Mouse (Mus musculus): Measurements from ENCODE around the gene Ms4a4b. TPM values are rescaled to one million over a fixed set of nuclear protein-coding genes. Genes with fewer than 3 reads are reported as not detected.
"Not testable (repeated sequence)": the region's sequence is repeated elsewhere in the genome, so short reads cannot be mapped to it uniquely, and the experiment has no call there.

Gene Ms4a4b
- total RNA-seq (2021) = 1 to 10 TPM in 1 of 2 experiments, under 1 TPM in 1; 0.95 to 1.0 TPM

- no peak for DNase-seq
Measured at GRCm38 (mm10) chr19:11443338-11443737, at the start of gene Ms4a4b. Gene Ms4a4b, plus strand, starts transcription at chr19:11443553.

DNA sequence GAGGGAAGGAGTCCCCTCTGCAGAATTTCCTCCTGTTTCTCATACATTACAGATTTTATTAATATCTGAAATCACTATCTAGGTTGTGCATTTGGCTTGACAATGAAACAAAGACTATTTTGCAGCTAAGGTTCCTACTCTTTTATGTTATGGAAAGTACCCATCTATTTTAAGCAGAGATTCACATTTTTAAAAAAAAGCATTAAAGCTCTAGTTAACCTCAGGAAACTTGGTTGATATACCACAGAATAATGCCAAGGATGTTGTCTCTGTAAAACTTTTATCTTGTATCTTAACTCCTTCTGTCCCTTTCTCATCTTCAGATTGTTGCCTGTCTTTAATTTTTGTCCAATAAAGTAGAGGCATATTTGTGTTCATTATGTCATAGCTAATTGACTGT is 47.6 kb upstream of the Ms4a4b start:
- no peak for DNase-seq

DNA sequence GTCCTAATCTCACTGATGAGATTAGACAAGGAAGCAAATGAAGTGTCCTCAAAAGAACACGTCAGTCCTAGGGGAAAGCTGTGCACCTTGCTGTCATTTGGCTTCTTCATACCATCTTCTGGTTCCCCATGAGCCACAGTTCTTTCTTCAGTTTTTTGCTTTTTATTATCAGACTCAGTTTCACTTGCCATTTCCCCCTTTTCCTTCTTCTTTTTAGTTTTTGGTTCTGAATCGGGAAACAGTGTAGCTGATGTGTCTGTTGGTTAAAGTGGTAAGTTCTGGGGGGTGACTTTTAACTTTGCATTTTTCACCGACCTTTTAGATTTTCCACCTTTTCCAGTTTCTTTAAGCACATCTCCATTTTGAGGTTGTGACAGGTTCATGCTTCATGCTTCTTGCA is 38.8 kb upstream of the Ms4a4b start, which contains the start of gene Ms4a4c:
Gene Ms4a4c, plus strand, starts transcription at position 244 of the 400 bp plus-strand sequence.
- DNase-seq = no peak

- DNase-seq = no peak
Measured at GRCm38 (mm10) chr19:11407428-11407827, 35.9 kb upstream of the Ms4a4b start.

GRCm38 (mm10) chr19:11408591-11408990 is 34.8 kb upstream of the Ms4a4b start:
- no peak for DNase-seq

GRCm38 (mm10) chr19:11411640-11412039 is 31.7 kb upstream of the Ms4a4b start:
- no peak for DNase-seq

GRCm38 (mm10) chr19:11414084-11414483 is 29.3 kb upstream of the Ms4a4b start:
- no peak for DNase-seq

GRCm38 (mm10) chr19:11415581-11415980 is 27.8 kb upstream of the Ms4a4b start:
- no peak for DNase-seq

GRCm38 (mm10) chr19:11418865-11419264 is 24.5 kb upstream of the Ms4a4b start:
- DNase-seq = not testable (repeated sequence)

GRCm38 (mm10) chr19:11431209-11431608 is 12.1 kb upstream of the Ms4a4b start:
- DNase-seq = not testable (repeated sequence)

- no peak for DNase-seq
Measured at GRCm38 (mm10) chr19:11435058-11435834, 8.1 kb upstream of the Ms4a4b start.

DNA sequence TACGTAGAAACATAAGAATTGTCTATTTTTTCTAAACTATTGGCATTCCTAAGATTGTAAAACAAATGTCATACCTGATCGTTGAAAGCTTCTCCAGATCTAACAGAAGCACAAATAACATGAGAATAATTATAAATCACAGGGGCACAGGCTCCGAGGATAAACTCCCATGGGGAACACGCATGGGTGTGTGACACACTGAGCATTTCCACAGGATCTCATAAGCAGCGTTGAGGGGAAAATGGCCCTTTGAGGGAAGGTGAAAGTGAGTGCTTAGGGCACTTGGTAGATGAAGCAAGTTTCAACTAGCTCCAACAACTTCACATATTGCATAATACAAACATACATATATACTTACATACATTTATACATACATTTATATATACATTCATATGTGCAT is 611 bp downstream of the Ms4a4b start:
- DNase-seq = no peak

DNA sequence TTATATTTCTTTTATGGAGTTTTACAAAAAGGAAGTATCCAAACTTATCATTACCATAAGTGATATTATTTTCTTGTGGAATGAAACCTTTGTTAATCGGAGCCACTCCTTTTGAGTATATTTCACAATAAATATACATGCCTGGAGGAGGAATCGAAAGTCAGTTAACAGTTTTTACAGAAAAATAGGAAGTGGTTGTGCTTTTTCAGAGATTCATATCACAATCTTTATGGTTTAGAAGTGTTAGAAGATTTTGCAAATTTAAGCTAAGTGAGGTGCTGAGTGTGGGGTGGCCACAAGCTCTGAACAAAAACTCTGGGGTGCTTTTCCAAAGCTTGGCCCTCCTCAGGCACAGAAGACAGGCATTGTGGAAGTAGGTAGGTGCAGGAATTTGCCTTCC is 3.9 kb downstream of the Ms4a4b start:
- no peak for DNase-seq

DNA sequence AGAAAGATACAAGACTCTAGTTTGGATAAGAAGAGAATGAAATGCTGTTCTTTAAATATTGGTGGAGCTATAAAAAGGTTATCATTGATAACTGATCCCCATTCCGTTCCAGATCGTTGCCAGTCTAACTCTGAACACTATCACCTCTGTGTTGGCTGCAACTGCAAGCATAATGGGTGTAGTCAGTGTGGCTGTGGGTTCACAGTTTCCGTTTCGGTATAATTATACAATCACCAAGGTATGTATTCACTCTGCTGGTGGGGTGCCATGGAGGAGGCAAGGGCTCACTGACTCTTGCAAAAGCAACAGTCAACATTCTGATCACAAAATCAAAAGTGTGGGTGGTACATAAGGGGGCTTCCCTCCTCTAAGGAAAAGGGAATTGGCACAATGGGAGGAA is 15.7 kb downstream of the Ms4a4b start:
- DNase-seq = not testable (repeated sequence)

- DNase-seq = not testable (repeated sequence)
Measured at GRCm38 (mm10) chr19:11464795-11465194, 21.4 kb downstream of the Ms4a4b start.

DNA sequence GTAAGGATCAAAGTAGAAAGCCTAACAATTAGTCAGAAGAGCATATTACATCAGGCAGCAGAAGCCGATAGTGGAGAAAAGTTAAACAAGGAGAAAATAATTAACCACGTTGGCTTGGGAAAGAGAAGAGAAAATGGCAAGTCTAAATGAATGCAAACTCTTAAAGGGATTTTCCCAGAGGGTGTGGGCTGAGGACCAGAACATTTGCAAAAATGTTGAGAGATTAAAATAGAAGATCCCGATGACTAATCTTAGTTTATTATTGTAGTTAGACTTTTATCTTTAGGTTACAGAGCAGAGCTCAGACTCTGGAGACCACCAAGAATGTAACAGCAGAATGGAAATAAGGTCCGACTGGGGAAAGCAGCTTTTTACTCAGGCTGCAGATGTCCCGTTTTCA is 23.1 kb downstream of the Ms4a4b start:
- DNase-seq = no peak

- not testable (repeated sequence) for DNase-seq
Measured at GRCm38 (mm10) chr19:11468361-11468760, 25.0 kb downstream of the Ms4a4b start.

GRCm38 (mm10) chr19:11469215-11469614 is 25.9 kb downstream of the Ms4a4b start, which contains the start of gene Ms4a6c:
Gene Ms4a6c, plus strand, starts transcription at chr19:11469366.
- DNase-seq = not testable (repeated sequence)

GRCm38 (mm10) chr19:11479714-11480113 is 36.4 kb downstream of the Ms4a4b start:
- no peak for DNase-seq

- no peak for DNase-seq
Measured at GRCm38 (mm10) chr19:11482684-11483083, 39.3 kb downstream of the Ms4a4b start.

DNA sequence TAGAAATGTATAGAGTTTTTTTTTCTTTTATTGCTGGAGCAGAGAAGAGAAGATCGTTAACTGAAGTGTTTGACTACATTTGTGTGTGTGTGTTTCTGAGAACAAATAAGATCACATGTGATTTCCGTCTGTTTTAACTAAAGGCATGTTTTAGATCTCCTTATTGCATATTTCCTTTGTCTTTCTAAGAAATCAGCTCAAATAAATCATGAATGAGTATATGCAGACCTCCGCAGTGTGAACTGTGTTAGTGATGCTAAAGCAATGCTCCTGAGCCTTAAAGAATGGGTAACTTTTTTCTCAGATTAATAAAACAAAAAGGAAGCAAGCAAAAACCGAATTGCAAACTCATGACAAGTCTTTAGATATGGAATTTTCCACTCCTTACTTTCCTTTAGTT is 40.6 kb downstream of the Ms4a4b start:
- no peak for DNase-seq

DNA sequence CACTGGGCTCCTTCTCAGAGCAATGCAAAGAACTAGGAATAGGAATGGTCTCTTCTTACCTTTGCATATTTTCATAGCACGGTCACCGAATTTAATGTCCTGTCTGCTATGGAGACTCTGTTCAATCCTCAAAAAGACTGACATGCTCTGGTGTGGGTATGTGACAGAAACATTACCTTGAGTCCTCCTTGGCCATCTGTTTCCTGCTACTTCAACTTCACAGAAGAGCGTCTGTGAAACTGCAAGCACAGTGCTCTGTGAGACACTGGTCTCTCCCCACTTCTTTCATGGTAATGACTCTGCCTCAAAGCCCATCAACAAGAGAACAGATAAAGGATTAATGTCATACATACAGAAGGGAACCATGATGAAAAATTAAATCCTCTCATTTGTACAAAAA is 41.0 kb downstream of the Ms4a4b start:
- DNase-seq = no peak

DNA sequence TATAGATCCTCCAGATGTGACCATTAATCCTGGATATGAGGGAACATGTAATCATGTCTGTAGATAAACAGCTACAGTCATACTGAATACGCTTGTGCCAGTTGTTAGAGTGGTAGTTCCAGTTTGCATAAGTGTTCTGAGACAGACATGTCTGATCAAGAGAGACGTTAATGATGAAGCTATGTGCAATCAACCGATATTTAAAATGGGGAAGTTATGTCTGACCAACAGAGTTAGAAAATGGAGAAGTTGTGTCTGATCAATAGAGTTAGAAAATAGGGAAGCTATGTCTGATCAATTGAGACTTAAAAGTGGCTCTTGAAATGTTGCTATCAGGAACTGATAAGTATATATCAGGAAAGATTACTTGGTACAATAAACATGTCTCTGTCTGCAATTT is 41.9 kb downstream of the Ms4a4b start:
- no peak for DNase-seq

- no peak for DNase-seq
Measured at GRCm38 (mm10) chr19:11485746-11486145, 42.4 kb downstream of the Ms4a4b start, which contains the start of gene Gm8369. Gene Gm8369, plus strand, starts transcription at chr19:11485938.
